Mouse (Mus musculus) cortical plate, adult 2 months (tissue): Measurements from ENCODE around the gene Zfp334. TPM values are rescaled to one million over a fixed set of nuclear protein-coding genes. Genes with fewer than 3 reads are reported as not detected.
A peak's percentile ranks its signal among the peaks of the same experiment; 100 is the strongest.

Experiments used
- H3K27ac ChIP-seq: fragments of 200-500 bp; 2 replicates; pipeline ENCODE4 v1.5.1; 2012; ENCODE audit warnings: low read length, control low read depth, inconsistent platforms; ENCODE audit not compliant: insufficient read depth
- H3K4me1 ChIP-seq: fragments of 200-500 bp; 2 replicates; pipeline ENCODE4 v1.6.1; 2011; ENCODE audit warnings: low read length; ENCODE audit not compliant: control insufficient read depth, insufficient read depth
- H3K4me3 ChIP-seq: fragments of 200-500 bp; 2 replicates; pipeline ENCODE4 v1.5.1; 2011; ENCODE audit warnings: mild to moderate bottlenecking, low read length, control low read depth; ENCODE audit not compliant: insufficient read depth
- CTCF ChIP-seq: fragments of 200-500 bp; IDR thresholded peaks from 2 replicates; pipeline ENCODE4 v1.5.1; 2011; ENCODE audit warnings: mild to moderate bottlenecking, control low read depth, low read length; ENCODE audit not compliant: insufficient read depth; ENCODE audit errors: extremely low read depth
- POLR2A ChIP-seq: fragments of 200-500 bp; IDR thresholded peaks from 2 replicates; pipeline ENCODE4 v1.6.1; 2011; ENCODE audit warnings: mild to moderate bottlenecking, low read length, control low read depth; ENCODE audit not compliant: insufficient read depth; ENCODE audit errors: extremely low read depth
- polyA plus RNA-seq: library from polyadenylated mRNA; depleted of rRNA; stranded (reverse); fragments of >200 nt; gene quantifications from 2 replicates; pipeline ENCODE4 v1.2.3, GENCODE M21; 2012

Zfp334 gene
- polyA plus RNA-seq, 1 experiment: 9.1 TPM

DNA sequence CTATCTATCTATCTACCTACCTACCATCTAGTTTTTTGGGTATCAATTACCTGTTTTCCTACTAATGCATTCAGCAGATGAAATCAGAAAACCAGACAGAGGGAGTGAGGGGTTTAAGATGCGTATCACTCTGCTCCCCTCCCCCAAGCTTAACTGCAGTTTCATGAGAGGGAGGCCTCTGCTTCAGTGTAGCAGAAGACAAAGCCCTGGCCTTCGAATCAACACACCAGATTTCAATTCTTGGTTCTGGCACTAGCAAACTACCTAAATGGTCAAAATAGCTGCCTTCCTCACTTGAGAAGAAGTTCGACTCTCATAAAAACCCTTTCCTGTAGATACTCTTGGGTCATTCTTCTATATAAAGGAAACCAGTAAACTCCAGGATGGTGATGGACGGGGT lies 689 bp downstream of the Zfp334 start:
- Histone ChIP-seq H3K4me1 (peaks cover 3% of the 10 kb centered on the region; the same call in 1 of the 2 replicates), H3K27ac (no peak overlapping the region), H3K4me3 (peak overlapping the region; percentile 57)
- TF ChIP-seq POLR2A (no peak), CTCF (no peak)

DNA sequence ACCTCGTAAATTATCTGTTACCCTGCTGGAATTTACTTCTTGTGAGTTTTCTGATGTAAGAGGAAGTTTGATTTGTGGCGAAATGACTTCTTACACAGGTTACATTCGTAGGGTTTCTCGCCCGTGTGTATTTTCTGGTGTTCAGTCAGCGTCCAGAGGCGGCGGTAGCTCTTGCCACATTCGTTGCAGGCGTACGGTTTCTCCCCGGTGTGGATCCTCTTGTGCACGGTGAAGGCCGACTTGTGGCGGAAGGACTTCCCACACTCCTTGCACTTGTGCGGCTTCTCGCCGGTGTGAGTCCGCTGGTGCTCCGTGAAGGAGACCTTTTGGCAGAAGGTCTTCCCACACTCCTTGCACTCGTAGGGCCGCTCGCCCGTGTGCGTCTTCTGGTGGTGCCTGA lies 8.0 kb downstream of the Zfp334 start:
- H3K4me1 ChIP-seq: peaks cover 5% of the 10 kb centered on the region; the same call in 1 of the 2 replicates
- no peak overlapping the region for H3K27ac ChIP-seq
- no peak overlapping the region for H3K4me3 ChIP-seq
- TF ChIP-seq CTCF (no peak), POLR2A (no peak)

DNA sequence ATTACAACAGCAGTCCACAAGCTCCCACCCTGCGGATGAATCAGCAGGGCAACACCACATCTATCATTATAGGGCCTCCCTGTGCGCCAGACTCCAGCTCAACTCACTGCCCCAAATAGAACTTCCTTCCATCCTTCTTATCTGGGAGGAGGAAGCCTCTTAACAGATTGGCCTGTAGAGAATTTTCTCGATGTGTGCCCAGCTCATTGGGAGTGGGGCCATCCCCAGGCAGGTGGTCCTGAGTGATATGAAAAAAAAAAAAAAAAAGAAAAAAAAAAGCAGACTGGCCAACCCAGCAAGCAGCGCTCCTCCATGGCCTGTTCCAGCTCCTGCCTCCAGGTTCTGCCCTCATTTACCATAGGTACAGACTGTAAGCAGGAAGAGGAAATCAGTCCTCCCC lies 12.1 kb downstream of the Zfp334 start:
- TF ChIP-seq POLR2A (no peak), CTCF (no peak)

DNA sequence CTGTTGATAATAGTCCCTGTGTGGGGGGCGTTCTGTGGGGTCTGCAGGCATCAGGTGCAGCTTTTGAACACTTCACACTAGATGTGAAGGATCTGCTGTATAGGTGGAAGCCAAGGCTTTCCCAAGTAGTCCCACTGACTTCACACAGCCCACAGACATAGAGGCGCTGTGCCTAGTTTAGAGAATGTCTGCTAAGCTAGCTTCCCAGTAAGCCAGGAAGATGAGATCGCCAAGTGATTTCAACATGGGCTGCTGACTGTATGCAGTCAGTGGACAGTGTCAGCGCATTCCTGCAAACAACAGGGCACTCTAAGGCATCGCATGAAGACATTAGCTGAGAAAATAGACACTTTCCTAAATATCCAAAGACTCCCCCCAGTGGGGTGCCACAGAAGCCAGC lies 12.6 kb downstream of the Zfp334 start:
- TF ChIP-seq POLR2A (no peak), CTCF (no peak)
- Histone ChIP-seq H3K4me3 (no peak overlapping the region), H3K27ac (no peak overlapping the region), H3K4me1 (peaks cover 5% of the 10 kb centered on the region; the same call in 1 of the 2 replicates)

More for the DNA sequence above, 12.1 kb downstream of the Zfp334 start:
- Histone ChIP-seq H3K4me3 (no peak overlapping the region), H3K27ac (no peak overlapping the region), H3K4me1 (peaks cover 5% of the 10 kb centered on the region; the same call in 1 of the 2 replicates)

DNA sequence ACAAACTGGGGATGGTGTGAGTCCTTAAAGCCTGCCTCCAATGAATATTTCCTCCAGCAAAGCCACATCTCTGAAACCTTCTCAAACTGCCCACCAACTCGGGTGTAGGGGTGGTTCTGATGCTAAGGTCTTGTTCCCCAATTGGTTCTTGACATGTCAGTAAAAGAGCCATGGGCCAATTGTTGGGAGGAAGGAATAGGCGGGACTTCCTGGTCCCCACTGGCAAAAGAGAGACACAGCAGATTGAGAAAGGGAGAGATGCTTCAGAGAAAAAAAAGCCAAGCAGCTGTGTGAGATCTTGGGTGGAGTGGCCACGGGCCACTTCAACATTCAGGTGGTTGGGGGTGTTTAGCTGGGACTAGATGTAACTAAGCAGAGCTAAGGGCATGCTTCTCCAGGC lies 17.0 kb downstream of the Zfp334 start:
- Histone ChIP-seq H3K4me1 (no peaks in the 10 kb centered on the region), H3K27ac (no peak overlapping the region), H3K4me3 (no peak overlapping the region)
- TF ChIP-seq POLR2A: no peak
- TF ChIP-seq CTCF: no peak

DNA sequence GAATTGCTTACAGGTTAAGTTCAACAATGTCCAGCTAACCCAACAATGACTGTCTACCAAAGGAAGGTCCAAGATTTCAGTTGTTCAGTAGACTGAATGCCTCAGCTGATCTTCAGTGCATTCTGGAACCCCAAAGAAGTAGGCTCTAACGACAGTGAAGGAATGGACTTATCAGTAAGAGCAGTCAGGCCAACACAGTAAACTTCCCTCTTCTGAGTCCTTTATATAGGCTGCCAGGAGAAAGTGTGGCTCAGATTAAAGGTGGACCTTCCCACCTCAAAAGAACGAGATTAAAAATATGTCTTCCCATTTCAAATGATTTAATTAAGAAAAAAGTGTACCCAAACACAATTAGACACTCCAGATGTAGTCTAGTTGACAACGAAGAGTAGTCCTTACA lies 17.7 kb downstream of the Zfp334 start:
- Histone ChIP-seq H3K4me3 (no peak overlapping the region), H3K27ac (no peak overlapping the region), H3K4me1 (no peaks in the 10 kb centered on the region)
- TF ChIP-seq CTCF (no peak), POLR2A (no peak)

DNA sequence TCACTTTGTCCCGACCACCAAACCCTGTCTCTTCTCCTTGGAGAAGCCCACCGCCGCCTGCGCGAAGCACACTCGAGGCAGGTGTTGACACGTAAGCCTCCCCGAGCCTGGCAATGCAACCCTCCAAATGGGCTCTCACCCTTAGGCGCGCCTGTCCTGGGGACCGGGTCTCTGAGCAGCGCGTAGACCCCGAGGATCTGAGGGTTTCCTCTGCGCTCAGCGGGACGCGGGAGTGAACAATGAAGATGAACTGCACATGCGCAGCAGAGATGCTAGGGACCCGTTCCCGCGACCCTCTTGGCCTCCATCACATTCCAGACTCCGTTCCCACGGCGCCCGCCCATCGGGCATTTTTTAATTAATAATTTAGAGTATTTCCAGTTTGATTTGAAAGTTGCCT lies 19.6 kb downstream of the Zfp334 start, which contains the start of gene Zfp663:
Gene Zfp663 (minus strand): TSS at position 234 of the 400 bp plus-strand sequence.
- Histone ChIP-seq H3K4me3 (no peak within 1 kb of the TSS), H3K27ac (no peak within 1 kb of the TSS), H3K4me1 (no peaks in the 10 kb centered on the region)
- no peak for TF ChIP-seq CTCF
- no peak for TF ChIP-seq POLR2A

DNA sequence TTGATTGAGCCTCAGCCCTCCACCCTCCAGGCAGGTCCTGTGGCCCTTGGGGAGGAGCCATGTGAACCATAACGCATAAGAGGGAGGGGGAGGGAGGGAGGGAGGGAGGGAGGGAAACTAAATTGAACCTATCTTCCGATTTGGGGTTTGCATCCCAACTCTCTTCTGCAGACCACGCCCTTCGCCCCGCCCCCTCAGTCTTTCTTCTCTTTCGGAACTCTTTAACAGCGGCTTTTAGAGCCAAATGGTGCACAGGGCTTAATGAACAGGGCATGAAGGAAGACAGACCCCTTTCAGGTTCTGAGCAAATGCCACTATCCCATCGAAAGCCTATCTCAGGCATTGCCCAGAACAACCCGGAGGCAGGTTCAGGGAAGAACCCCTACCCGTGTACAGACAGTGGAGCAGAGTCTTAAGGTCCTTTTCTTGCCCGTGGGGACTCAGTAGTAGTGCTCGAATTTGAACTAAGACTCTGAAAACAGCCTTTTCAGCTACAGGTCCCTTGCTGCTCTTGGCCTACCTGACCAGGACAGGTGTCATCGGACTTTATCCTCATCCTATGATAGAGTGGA lies 20.1 kb downstream of the Zfp334 start:
- H3K4me1 ChIP-seq: no peaks in the 10 kb centered on the region
- H3K27ac ChIP-seq: no peak overlapping the region
- no peak overlapping the region for H3K4me3 ChIP-seq
- no peak for TF ChIP-seq CTCF
- no peak for TF ChIP-seq POLR2A

DNA sequence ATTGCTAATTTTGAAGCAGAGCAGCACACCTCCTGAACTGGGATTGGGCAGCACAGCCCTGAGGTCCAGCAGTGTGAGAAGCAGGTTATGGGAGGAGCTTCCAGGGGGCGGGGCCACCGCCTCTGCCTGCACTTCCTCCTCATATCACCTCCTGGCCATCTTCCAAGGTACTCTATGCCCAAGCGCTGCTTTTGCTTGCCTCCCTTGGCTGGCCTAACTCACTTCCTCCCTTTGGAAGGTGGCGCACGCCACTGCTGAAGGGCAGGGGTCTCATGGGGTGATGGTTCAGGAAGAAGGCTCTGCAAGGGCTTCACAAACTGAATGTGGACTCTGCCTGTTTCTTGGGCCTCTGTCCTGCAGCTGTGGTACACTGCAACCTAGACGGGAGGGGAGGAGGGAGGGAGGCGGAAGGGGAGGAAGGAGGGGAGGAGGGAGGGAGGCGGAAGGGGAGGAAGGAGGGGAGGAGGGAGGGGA lies 21.0 kb downstream of the Zfp334 start:
- H3K27ac ChIP-seq: no peak overlapping the region
- TF ChIP-seq CTCF: no peak
- TF ChIP-seq POLR2A: no peak
- no peaks in the 10 kb centered on the region for H3K4me1 ChIP-seq
- no peak overlapping the region for H3K4me3 ChIP-seq

DNA sequence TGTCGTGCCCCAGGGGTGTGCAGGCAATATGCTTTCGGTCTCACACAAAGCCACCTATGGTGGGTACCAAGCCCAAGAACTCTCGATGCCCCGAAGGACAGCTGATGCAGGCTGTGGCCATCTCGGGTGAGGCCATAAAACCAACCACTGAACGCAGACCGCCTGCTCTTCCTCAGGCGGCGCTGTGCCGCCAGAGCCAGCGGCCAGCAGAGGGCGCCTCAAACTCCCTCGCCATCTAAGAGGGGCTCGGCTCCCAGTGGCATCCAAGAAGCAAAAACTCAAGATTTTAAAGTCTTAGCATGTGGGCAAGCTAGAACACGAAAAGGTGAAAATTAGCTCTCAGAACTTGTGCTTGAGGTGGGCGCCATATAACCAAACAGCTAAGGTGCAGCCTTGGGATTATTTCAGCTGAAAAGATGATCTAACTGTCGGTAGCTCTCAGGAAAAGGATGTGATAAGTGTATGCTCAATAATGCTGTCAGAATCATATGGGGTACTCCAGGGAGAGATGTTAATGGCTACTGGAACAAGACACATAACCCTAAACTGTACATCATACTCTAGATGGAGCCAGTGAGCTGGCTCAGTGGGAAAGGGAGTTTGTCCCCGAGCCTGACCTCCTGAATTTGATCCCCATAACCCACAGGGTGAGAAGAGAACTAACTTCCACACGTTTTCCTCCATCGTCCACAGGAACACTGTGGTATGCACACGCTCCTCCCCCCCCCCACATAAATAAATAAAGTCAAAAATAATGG lies 23.5 kb downstream of the Zfp334 start:
- no peak overlapping the region for H3K4me3 ChIP-seq
- TF ChIP-seq CTCF: peak; percentile 69
- TF ChIP-seq POLR2A: no peak
- no peaks in the 10 kb centered on the region for H3K4me1 ChIP-seq
- H3K27ac ChIP-seq: no peak overlapping the region
